ENCODE assay signal across 8 mouse cellular contexts in genomic region chr8:91312835-91313832, GRCm38 (mm10). TPM values are rescaled to one million over a fixed set of nuclear protein-coding genes. Genes with fewer than 3 reads are reported as not detected.
A peak's percentile ranks its signal among the peaks of the same experiment; 100 is the strongest.
DNase-seq lines count a peak whose midpoint lies in the region; ATAC-seq lines count a peak whose summit lies in the region.

Gene Rpgrip1l, minus strand, starts transcription at chr8:91313262.
Gene Fto, plus strand, starts transcription at chr8:91313525.

- peaks cover 13% of the 10 kb centered on the region; the same call in 1 of the 2 replicates for H3K4me1 ChIP-seq in intestine, embryonic 14.5 days (replicated peaks; ENCODE audit: control insufficient read depth, insufficient read depth, low read length)

- peak; percentile 100 for ATAC-seq in intestine, embryonic 14.5 days (replicated peaks; ENCODE audit: low FRiP score, low TSS enrichment, low read depth)

- DNase-seq in adrenal gland, adult 18-20 months (ENCODE audit: low spot score in 2 of 2): peak; percentile 82 to 87
- peak; percentile 100 for DNase-seq in embryo, embryonic 11 days
- DNase-seq in gastrocnemius, postnatal 25 days: peak; percentile 97
- peak; percentile 98 for DNase-seq in intestine, embryonic 14.5 days (ENCODE audit: low spot score)
- DNase-seq in left cerebral cortex, postnatal 14 days (ENCODE audit: low spot score in 2 of 2): peak; percentile 99
- DNase-seq in mesoderm, embryonic 11.5 days (ENCODE audit: low read depth, low spot score): peak; percentile 99
- DNase-seq in right cerebral cortex, postnatal 36 days (ENCODE audit: low spot score in 2 of 2): peak; percentile 98 to 99
- peak; percentile 99 for DNase-seq in yolk sac, embryonic 10.5 days (ENCODE audit: low spot score)

- peak within 1 kb of the TSS; percentile 94 for H3K4me3 ChIP-seq in intestine, embryonic 14.5 days (ENCODE audit: low read depth, low read length)

- peak within 1 kb of the TSS; percentile 64; the same call in 1 of the 2 replicates for H3K27ac ChIP-seq in intestine, embryonic 14.5 days (ENCODE audit: low read depth)

- WGBS in intestine, embryonic 14.5 days: 1% methylated on average over 59 of the region's 59 CpGs

- H3K4me2 ChIP-seq in intestine, embryonic 14.5 days (ENCODE audit: low read length): peak within 1 kb of the TSS; percentile 84

- H3K27me3 ChIP-seq in intestine, embryonic 14.5 days (replicated peaks; ENCODE audit: control insufficient read depth, insufficient read depth, low read length): no peaks in the 10 kb centered on the region

- intact Hi-C loops in left cerebral cortex, postnatal 14 days (cut with DNase I): no loop called here

- H3K9me3 ChIP-seq in intestine, embryonic 14.5 days (ENCODE audit: control insufficient read depth, low read length): no peaks in the 10 kb centered on the region

- H3K9ac ChIP-seq in intestine, embryonic 14.5 days (ENCODE audit: low read length): peak within 1 kb of the TSS; percentile 92

- peaks cover 6% of the 10 kb centered on the region; the same call in 1 of the 2 replicates for H3K36me3 ChIP-seq in intestine, embryonic 14.5 days (ENCODE audit: control insufficient read depth, insufficient read depth, low read length)

RNA-seq across cellular contexts. Expression of gene Rpgrip1l, which starts in this region (rescaled TPM):
- total RNA-seq in adrenal gland, adult 18-20 months (2021): 1 to 10 TPM; 5.5 to 7.0 TPM
- 1 to 10 TPM; 4.1 to 4.9 TPM for total RNA-seq in gastrocnemius, postnatal 25 days (2021)
- polyA plus RNA-seq in intestine, embryonic 14.5 days (2014; fragmentation: Nextera tagmentation; extraction: Ambion mirVana): 7.7 and 7.9 TPM in 2 replicates
- 10 to 100 TPM; 25.9 to 26.1 TPM for total RNA-seq in left cerebral cortex, postnatal 14 days (2021)

RNA-seq across cellular contexts. Expression of gene Fto, which starts in this region (rescaled TPM):
- total RNA-seq in adrenal gland, adult 18-20 months (2021): 10 to 100 TPM; 73.6 to 78.4 TPM
- total RNA-seq in gastrocnemius, postnatal 25 days (2021): 10 to 100 TPM; 69.3 to 76.3 TPM
- 77.7 and 90.8 TPM in 2 replicates for polyA plus RNA-seq in intestine, embryonic 14.5 days (2014; fragmentation: Nextera tagmentation; extraction: Ambion mirVana)
- 100 to 1,000 TPM; 120 to 123 TPM for total RNA-seq in left cerebral cortex, postnatal 14 days (2021)

Comparison
In these comparisons a context has a peak if more than half of its experiments do, and no peak if none do; other contexts are left out.
1. Peak in every context shown above with its lines: DNase-seq, ATAC-seq, H3K4me3 ChIP-seq and H3K27ac ChIP-seq.